Mouse (Mus musculus): ENCODE data around the gene 2210016L21Rik. TPM values are rescaled to one million over a fixed set of nuclear protein-coding genes. Genes with fewer than 3 reads are reported as not detected.
A peak's percentile ranks its signal among the peaks of the same experiment; 100 is the strongest.

2210016L21Rik gene
- total RNA-seq, 2 experiments from 2014 or later = 184 to 196 TPM

DNA sequence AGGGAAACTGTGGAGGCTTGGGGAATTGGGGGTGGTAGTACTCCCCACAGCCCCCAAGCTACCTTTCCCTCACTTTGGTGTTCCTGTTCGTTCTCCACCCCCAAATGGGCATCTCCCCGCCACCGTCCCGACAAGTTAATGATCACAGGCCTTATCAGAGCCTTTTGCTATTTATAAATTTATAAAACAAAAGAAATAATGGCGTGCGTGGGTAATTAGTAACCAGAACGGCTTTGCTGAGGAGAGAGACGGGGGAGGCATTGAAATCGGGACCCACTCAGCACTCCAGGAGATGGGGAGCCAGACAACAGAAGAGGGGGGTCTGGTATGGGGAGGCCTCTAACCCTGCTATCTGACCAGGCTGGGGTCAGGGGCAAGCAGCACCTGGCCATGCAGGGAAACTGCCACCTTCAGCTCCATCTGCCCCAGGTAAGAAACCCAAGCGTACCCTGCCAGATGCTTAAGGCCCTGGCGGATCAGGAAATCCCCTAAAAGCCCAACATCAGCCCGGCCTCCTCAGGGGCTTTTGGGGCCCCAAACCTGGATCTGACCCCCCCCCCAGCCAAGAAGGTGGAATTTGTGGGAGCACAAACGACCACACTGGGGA lies 27.8 kb downstream of the 2210016L21Rik start:
- H3K27ac ChIP-seq = no peak overlapping the region
- no peak for DNase-seq (ENCODE audit: low spot score in 2 of 2)
- TF ChIP-seq CTCF (conservative IDR thresholded peaks at IDR 0.05) = no peak
- H3K4me3 ChIP-seq = no peak overlapping the region

- Histone ChIP-seq H3K27ac (no peak within 1 kb of the TSS), H3K4me3 (no peak within 1 kb of the TSS)
- TF ChIP-seq CTCF (conservative IDR thresholded peaks at IDR 0.05) = no peak
- no peak for DNase-seq (ENCODE audit: low spot score in 2 of 2)
Measured at GRCm38 (mm10) chr5:114970824-114971227, 28.9 kb downstream of the 2210016L21Rik start, which contains the start of gene Hnf1a. Gene Hnf1a, minus strand, starts transcription at chr5:114971094.

DNA sequence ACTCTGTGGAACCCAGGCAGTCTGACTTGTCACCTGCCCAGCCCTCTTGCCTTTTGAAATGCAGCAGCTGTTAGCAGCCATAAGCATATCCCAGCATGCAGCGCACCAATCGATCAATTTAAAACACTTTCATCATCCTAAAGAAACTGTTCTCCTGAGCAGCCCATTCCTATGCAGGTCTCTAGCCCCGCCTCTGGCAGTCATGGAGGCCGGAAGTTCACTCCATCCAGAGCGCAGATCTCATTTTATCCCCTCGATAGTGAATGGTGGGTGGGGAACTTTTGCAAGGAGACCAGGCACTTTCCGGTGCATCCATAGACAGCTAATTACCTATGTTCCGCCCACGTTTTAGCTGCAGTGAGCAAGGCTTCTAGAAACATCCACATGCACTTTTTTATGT lies 30.2 kb downstream of the 2210016L21Rik start:
- Histone ChIP-seq H3K4me3 (no peak overlapping the region), H3K27ac (no peak overlapping the region)
- no peak for DNase-seq (ENCODE audit: low spot score in 2 of 2)
- TF ChIP-seq CTCF (conservative IDR thresholded peaks at IDR 0.05) = no peak

- no peak overlapping the region for H3K27ac ChIP-seq
- no peak overlapping the region for H3K4me3 ChIP-seq
- no peak for DNase-seq (ENCODE audit: low spot score in 2 of 2)
- TF ChIP-seq CTCF (conservative IDR thresholded peaks at IDR 0.05) = no peak
Measured at GRCm38 (mm10) chr5:114973131-114973530, 31.2 kb downstream of the 2210016L21Rik start.

DNA sequence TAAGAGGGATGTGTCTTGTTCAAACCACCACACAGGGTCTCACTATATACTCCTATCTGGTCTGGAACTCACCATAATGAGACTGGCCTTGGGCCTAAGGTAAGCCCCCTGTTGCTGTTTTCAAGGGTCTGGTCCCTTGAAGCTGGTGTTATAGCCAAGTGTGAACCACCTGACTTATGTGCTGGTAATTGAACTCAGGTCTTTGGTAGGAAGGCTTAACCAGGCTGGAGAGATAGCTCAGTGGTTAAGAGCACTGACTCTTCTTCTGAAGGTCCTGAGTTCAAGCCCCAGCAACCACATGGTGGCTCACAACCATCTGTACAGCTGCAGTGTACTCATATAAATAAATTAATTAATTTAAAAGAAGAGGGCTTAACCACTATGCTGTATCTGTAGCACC lies 35.0 kb downstream of the 2210016L21Rik start:
- Histone ChIP-seq H3K4me3 (no peak overlapping the region), H3K27ac (no peak overlapping the region)
- DNase-seq (ENCODE audit: low spot score in 2 of 2) = no peak
- no peak for TF ChIP-seq CTCF (conservative IDR thresholded peaks at IDR 0.05)

DNA sequence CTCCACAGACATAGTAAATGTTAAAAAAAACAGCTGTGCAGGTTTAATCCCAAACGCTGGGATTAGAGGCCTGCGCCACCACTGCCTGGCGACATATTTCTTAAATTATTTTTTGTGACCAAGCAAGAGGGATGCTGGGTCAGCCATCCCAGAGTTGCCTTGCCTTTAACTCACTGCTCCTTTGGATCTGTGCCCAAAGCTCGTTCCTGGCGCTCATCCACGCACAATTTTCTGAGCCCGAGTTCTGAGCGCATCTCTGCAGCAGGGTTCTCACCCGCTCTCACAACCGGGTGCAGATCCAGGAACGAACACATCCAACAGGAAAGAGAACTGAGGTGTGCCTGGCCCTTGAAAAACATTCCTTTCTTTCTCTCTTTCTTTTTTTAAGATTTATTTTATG lies 36.5 kb downstream of the 2210016L21Rik start:
- no peak for TF ChIP-seq CTCF (conservative IDR thresholded peaks at IDR 0.05)
- H3K27ac ChIP-seq = no peak overlapping the region
- no peak for DNase-seq (ENCODE audit: low spot score in 2 of 2)
- H3K4me3 ChIP-seq = no peak overlapping the region

- H3K27ac ChIP-seq = no peak overlapping the region
- no peak for TF ChIP-seq CTCF (conservative IDR thresholded peaks at IDR 0.05)
- DNase-seq (ENCODE audit: low spot score in 2 of 2) = peak in 1 of 2 experiments; percentile 22
Measured at GRCm38 (mm10) chr5:114978888-114979249, 36.9 kb downstream of the 2210016L21Rik start.

GRCm38 (mm10) chr5:114979250-114980121 lies 37.5 kb downstream of the 2210016L21Rik start:
- peak; percentile 78 to 82 for DNase-seq (ENCODE audit: low spot score in 2 of 2)
- Histone ChIP-seq H3K27ac (no peak overlapping the region), H3K4me3 (peak overlapping the region; percentile 54)
- peak; percentile 90 for TF ChIP-seq CTCF (conservative IDR thresholded peaks at IDR 0.05)

More at GRCm38 (mm10) chr5:114978888-114979249, 36.9 kb downstream of the 2210016L21Rik start:
- H3K4me3 ChIP-seq = peak overlapping the region; percentile 54

DNA sequence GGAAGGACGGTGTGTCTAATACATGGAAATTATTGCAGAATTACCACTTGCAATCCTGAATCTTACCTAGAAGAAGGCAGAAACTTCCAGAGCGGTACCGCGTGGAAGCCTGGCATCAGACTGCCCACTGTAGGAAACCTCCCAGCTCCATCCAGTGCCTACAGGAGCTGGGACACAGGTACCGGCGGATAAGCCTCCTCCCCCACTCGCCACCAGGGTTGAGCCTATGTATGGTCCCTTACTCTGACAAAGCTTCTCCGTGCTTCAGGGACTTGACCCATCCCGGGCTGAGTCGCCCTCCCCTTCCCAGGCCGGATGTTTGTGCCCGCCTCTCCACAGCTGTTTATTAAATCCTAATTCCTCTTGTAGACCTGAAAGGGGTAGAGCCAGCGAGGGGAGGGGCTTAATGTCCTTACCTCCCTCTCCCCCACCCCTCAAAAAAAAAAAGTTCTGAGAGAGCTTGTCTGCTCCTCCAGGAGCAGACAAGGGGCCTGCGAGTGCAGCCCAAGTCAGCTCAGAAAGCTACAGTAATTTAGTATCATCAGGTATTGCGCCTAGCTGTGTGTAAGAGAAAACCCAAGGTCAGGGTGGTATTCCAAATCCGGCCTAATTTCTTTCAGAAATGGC lies 38.3 kb downstream of the 2210016L21Rik start:
- DNase-seq (ENCODE audit: low spot score in 2 of 2) = no peak
- TF ChIP-seq CTCF (conservative IDR thresholded peaks at IDR 0.05) = no peak
- Histone ChIP-seq H3K27ac (no peak overlapping the region), H3K4me3 (peak overlapping the region; percentile 54)

DNA sequence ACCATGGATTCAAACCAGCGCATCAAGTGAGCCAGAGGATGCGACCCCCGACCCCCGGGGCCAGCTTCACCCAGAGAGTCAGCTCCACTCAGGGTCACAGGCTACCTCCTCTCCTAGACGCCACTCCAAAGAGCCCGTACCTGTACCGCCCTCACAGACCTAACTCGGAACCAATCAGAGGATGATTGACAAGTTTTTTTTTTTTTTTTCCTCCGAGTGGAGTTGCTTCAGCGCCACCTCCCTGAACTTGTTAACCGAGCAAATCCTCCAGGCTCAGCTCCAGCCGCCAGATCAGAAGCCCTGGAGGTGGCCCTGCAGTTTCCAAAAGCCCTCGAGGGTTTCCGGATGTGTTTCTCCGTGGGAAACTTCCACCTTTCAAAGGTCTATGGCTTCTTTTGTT lies 40.0 kb downstream of the 2210016L21Rik start:
- Histone ChIP-seq H3K4me3 (no peak overlapping the region), H3K27ac (no peak overlapping the region)
- TF ChIP-seq CTCF (conservative IDR thresholded peaks at IDR 0.05) = no peak
- DNase-seq (ENCODE audit: low spot score in 2 of 2) = no peak

DNA sequence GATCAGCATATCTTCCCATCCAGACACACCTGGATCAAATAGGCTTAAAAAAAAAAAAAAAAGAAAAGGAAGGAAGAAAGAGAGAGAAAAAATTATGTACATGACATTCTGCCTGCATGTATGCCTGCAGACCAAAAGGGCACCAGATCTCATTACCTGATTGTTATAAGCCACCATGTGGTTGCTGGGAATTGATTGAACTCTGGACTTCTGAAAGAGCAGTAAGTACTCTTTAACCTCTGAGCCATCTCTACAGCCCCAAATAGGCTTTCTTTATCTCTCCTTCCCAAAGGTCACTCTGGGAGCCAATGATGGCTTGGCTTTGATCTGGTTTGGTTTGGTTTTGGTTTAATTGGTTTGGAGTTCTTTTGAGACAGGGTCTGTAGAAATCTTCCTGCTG lies 43.1 kb downstream of the 2210016L21Rik start:
- H3K27ac ChIP-seq = no peak overlapping the region
- no peak overlapping the region for H3K4me3 ChIP-seq
- no peak for TF ChIP-seq CTCF (conservative IDR thresholded peaks at IDR 0.05)
- DNase-seq (ENCODE audit: low spot score in 2 of 2) = no peak

GRCm38 (mm10) chr5:114996447-114996846 lies 54.5 kb downstream of the 2210016L21Rik start:
- no peak overlapping the region for H3K4me3 ChIP-seq
- TF ChIP-seq CTCF (conservative IDR thresholded peaks at IDR 0.05) = no peak
- no peak overlapping the region for H3K27ac ChIP-seq
- no peak for DNase-seq (ENCODE audit: low spot score in 2 of 2)

- Histone ChIP-seq H3K27ac (no peak overlapping the region), H3K4me3 (no peak overlapping the region)
- DNase-seq (ENCODE audit: low spot score in 2 of 2) = no peak
- TF ChIP-seq CTCF (conservative IDR thresholded peaks at IDR 0.05) = no peak
Measured at GRCm38 (mm10) chr5:114997327-114997726, 55.4 kb downstream of the 2210016L21Rik start.

Other genes with a start within 250 kb of the 2210016L21Rik start
- gene Tchp, start 234.4 kb upstream of the 2210016L21Rik start, total RNA-seq (2021) = 10 to 100 TPM; 12.7 to 19.3 TPM
- 10 to 100 TPM; 39.6 to 48.8 TPM for gene Ankrd13a, start 167.5 kb upstream of the 2210016L21Rik start, total RNA-seq (2021)
- gene Git2, start 166.6 kb upstream of the 2210016L21Rik start, total RNA-seq (2021) = 10 to 100 TPM; 45.7 to 47.5 TPM
- gene 1500011B03Rik, start 118.7 kb upstream of the 2210016L21Rik start, total RNA-seq (2021) = 100 to 1,000 TPM; 136 to 154 TPM
- not detected for gene 4930519G04Rik, start 88.5 kb upstream of the 2210016L21Rik start, total RNA-seq (2021)
- under 1 TPM; 0.51 to 0.59 TPM for gene Gm9936, start 83.5 kb upstream of the 2210016L21Rik start, total RNA-seq (2021)
- gene Oasl2, start 45.2 kb upstream of the 2210016L21Rik start, total RNA-seq (2021) = 1 to 10 TPM; 2.2 to 2.9 TPM
- gene Oasl1, start 18.9 kb upstream of the 2210016L21Rik start, total RNA-seq (2021) = not detected
- gene Hnf1a, start 28.9 kb downstream of the 2210016L21Rik start, total RNA-seq (2021) = not detected
- 10 to 100 TPM; 75.2 to 76.2 TPM for gene Sppl3, start 69.0 kb downstream of the 2210016L21Rik start, total RNA-seq (2021)
- gene Gm10401, start 156.1 kb downstream of the 2210016L21Rik start, total RNA-seq (2021) = not detected
- gene Acads, start 177.2 kb downstream of the 2210016L21Rik start, total RNA-seq (2021) = 1 to 10 TPM; 6.5 to 7.3 TPM
- 10 to 100 TPM; 25.9 to 28.0 TPM for gene Unc119b, start 192.8 kb downstream of the 2210016L21Rik start, total RNA-seq (2021)
- 10 to 100 TPM; 75.7 to 84.7 TPM for gene Mlec, start 216.0 kb downstream of the 2210016L21Rik start, total RNA-seq (2021)